ENCODE assay signal across 8 mouse cellular contexts in genomic region chr11:3573092-3573491, GRCm38 (mm10). TPM values are rescaled to one million over a fixed set of nuclear protein-coding genes. Genes with fewer than 3 reads are reported as not detected.
A peak's percentile ranks its signal among the peaks of the same experiment; 100 is the strongest.
DNase-seq lines count a peak whose midpoint lies in the region; ATAC-seq and TF ChIP-seq lines count a peak whose summit lies in the region.

No protein-coding gene starts in this region.

- DNase-seq in spleen, postnatal 36 days (ENCODE audit: low spot score in 2 of 2): peak; percentile 17 to 18
- no peak for DNase-seq in spleen, adult 12 weeks (ENCODE audit: low spot score)
- peak; percentile 77 for DNase-seq in embryonic facial prominence, embryonic 14.5 days (ENCODE audit: low spot score)
- peak; percentile 71 to 76 for DNase-seq in heart, postnatal 36 days
- DNase-seq in midbrain, postnatal 0 days (ENCODE audit: low spot score): peak; percentile 24
- no peak for DNase-seq in frontal cortex, postnatal 14 days (ENCODE audit: low spot score in 2 of 2)
- no peak for DNase-seq in layer of hippocampus, adult 18-20 months (ENCODE audit: low spot score in 2 of 2)

- TF ChIP-seq CTCF in midbrain, postnatal 0 days (IDR thresholded peaks at IDR 0.05): no peak

- H3K4me1 ChIP-seq in embryonic facial prominence, embryonic 14.5 days (ENCODE audit: control insufficient read depth, insufficient read depth, low read length): peaks cover 8% of the 10 kb centered on the region; the same call in 1 of the 2 replicates
- peaks cover 21% of the 10 kb centered on the region for H3K4me1 ChIP-seq in limb, embryonic 13.5 days
- no peaks in the 10 kb centered on the region for H3K4me1 ChIP-seq in midbrain, postnatal 0 days (ENCODE audit: insufficient read depth, low read length)

- intact Hi-C loops in heart, postnatal 36 days (cut with DNase I): loop anchor here (2.0 kb wide), 1 partner anchor 38 kb away; no protein-coding TSS in a partner anchor

- H3K9me3 ChIP-seq in embryonic facial prominence, embryonic 14.5 days (ENCODE audit: control insufficient read depth, low read length): no peaks in the 10 kb centered on the region
- H3K9me3 ChIP-seq in limb, embryonic 13.5 days: no peaks in the 10 kb centered on the region
- H3K9me3 ChIP-seq in midbrain, postnatal 0 days (ENCODE audit: low read length): no peaks in the 10 kb centered on the region

- WGBS in embryonic facial prominence, embryonic 14.5 days: 10% methylated on average over 9 of the region's 9 CpGs
- 12% methylated on average over 9 of the region's 9 CpGs for WGBS in limb, embryonic 13.5 days
- 31% methylated on average over 9 of the region's 9 CpGs for WGBS in midbrain, postnatal 0 days

- H3K4me3 ChIP-seq in embryonic facial prominence, embryonic 14.5 days (ENCODE audit: low read depth, low read length): no peak overlapping the region
- no peak overlapping the region for H3K4me3 ChIP-seq in limb, embryonic 13.5 days
- H3K4me3 ChIP-seq in midbrain, postnatal 0 days (ENCODE audit: low read depth, low read length): no peak overlapping the region

- no peak overlapping the region for H3K4me2 ChIP-seq in embryonic facial prominence, embryonic 14.5 days (ENCODE audit: low read depth, low read length)
- no peak overlapping the region for H3K4me2 ChIP-seq in limb, embryonic 13.5 days (replicated peaks)
- no peak overlapping the region for H3K4me2 ChIP-seq in midbrain, postnatal 0 days (ENCODE audit: low read depth, low read length, poor library complexity, severe bottlenecking)

- H3K27ac ChIP-seq in embryonic facial prominence, embryonic 14.5 days (replicated peaks; ENCODE audit: low read depth, low read length): no peak overlapping the region; the same call in 1 of the 2 replicates
- H3K27ac ChIP-seq in limb, embryonic 13.5 days: peak overlapping the region; percentile 78
- H3K27ac ChIP-seq in midbrain, postnatal 0 days (ENCODE audit: low read depth, low read length): no peak overlapping the region

- no peaks in the 10 kb centered on the region for H3K27me3 ChIP-seq in embryonic facial prominence, embryonic 14.5 days (replicated peaks; ENCODE audit: control insufficient read depth, insufficient read depth, low read length)
- H3K27me3 ChIP-seq in limb, embryonic 13.5 days: no peaks in the 10 kb centered on the region
- H3K27me3 ChIP-seq in midbrain, postnatal 0 days (ENCODE audit: insufficient read depth, low read length): no peaks in the 10 kb centered on the region

- H3K36me3 ChIP-seq in embryonic facial prominence, embryonic 14.5 days (ENCODE audit: control insufficient read depth, insufficient read depth, low read length): no peaks in the 10 kb centered on the region
- no peaks in the 10 kb centered on the region for H3K36me3 ChIP-seq in limb, embryonic 13.5 days
- H3K36me3 ChIP-seq in midbrain, postnatal 0 days (ENCODE audit: insufficient read depth, low read length): no peaks in the 10 kb centered on the region

- peak; percentile 82; the same call in 1 of the 2 replicates for ATAC-seq in embryonic facial prominence, embryonic 14.5 days (ENCODE audit: low read depth)
- ATAC-seq in limb, embryonic 13.5 days (ENCODE audit: low FRiP score, low read depth): peak; percentile 73
- no peak for ATAC-seq in midbrain, postnatal 0 days (ENCODE audit: low FRiP score)

- H3K9ac ChIP-seq in embryonic facial prominence, embryonic 14.5 days (ENCODE audit: low read depth, low read length): no peak overlapping the region
- no peak overlapping the region for H3K9ac ChIP-seq in limb, embryonic 13.5 days
- no peak overlapping the region for H3K9ac ChIP-seq in midbrain, postnatal 0 days (replicated peaks; ENCODE audit: low read length, poor library complexity, severe bottlenecking)

RNA-seq across cellular contexts. Expression of gene Smtn, which starts 32.7 kb away (rescaled TPM):
- 100 and 116 TPM in 2 replicates for polyA plus RNA-seq in embryonic facial prominence, embryonic 14.5 days (2014; fragmentation: Nextera tagmentation; extraction: Ambion mirVana)
- total RNA-seq in heart, postnatal 36 days (2021): 100 to 1,000 TPM; 146 to 153 TPM
- polyA plus RNA-seq in limb, embryonic 13.5 days (2015; fragmentation: Nextera tagmentation; extraction: Ambion mirVana): 57.8 and 63.6 TPM in 2 replicates
- 7.3 and 9.9 TPM in 2 replicates for total RNA-seq in midbrain, postnatal 0 days (2014; rRNA removed)
- polyA plus RNA-seq in midbrain, postnatal 0 days (2015; fragmentation: Nextera tagmentation; extraction: Ambion mirVana): 8.0 and 8.1 TPM in 2 replicates
- 1 to 10 TPM; 7.7 to 8.2 TPM for total RNA-seq in layer of hippocampus, adult 18-20 months (2021)

RNA-seq across cellular contexts. Expression of gene Selenom, which starts 58.6 kb away (rescaled TPM):
- polyA plus RNA-seq in embryonic facial prominence, embryonic 14.5 days (2014; fragmentation: Nextera tagmentation; extraction: Ambion mirVana): 204 and 215 TPM in 2 replicates
- 10 to 100 TPM; 37.6 to 43.8 TPM for total RNA-seq in heart, postnatal 36 days (2021)
- polyA plus RNA-seq in limb, embryonic 13.5 days (2015; fragmentation: Nextera tagmentation; extraction: Ambion mirVana): 142 and 153 TPM in 2 replicates
- 244 and 290 TPM in 2 replicates for total RNA-seq in midbrain, postnatal 0 days (2014; rRNA removed)
- polyA plus RNA-seq in midbrain, postnatal 0 days (2015; fragmentation: Nextera tagmentation; extraction: Ambion mirVana): 298 and 349 TPM in 2 replicates
- total RNA-seq in layer of hippocampus, adult 18-20 months (2021): 100 to 1,000 TPM; 194 to 199 TPM

Comparison
In these comparisons a context has a peak if more than half of its experiments do, and no peak if none do; other contexts are left out.
1. DNase-seq: peak in spleen, postnatal 36 days (2 of 2), embryonic facial prominence, embryonic 14.5 days (single experiment), heart, postnatal 36 days (2 of 2) and midbrain, postnatal 0 days (single experiment); none in spleen, adult 12 weeks (single experiment), frontal cortex, postnatal 14 days (0 of 2) and layer of hippocampus, adult 18-20 months (0 of 2).
2. RNA of gene Smtn, which starts 32.7 kb away (total RNA-seq): 146 to 153 TPM in heart, postnatal 36 days; 7.3 to 9.9 TPM in midbrain, postnatal 0 days and 7.7 to 8.2 TPM in layer of hippocampus, adult 18-20 months; every median in the first group is over 10 times any median in the second.